In genomic region chr4:13536324-13537220, GRCm38 (mm10) we compare ENCODE assay signal across 19 mouse cellular contexts.
A peak's percentile ranks its signal among the peaks of the same experiment; 100 is the strongest.
DNase-seq lines count a peak whose midpoint lies in the region; ATAC-seq lines count a peak whose summit lies in the region.
"Had no signal": no experiment of that assay in that cellular context is flagged by ENCODE, and none has a peak within 500 bp of the region (broad histone marks: within the 10 kb centered on the region; RNA-seq: fewer than 3 reads in every experiment).

No protein-coding gene starts in this region.

- H3K27ac ChIP-seq in hindbrain, embryonic 11.5 days (ENCODE audit: low read depth, low read length) = no peak overlapping the region
- H3K27ac ChIP-seq in hindbrain, embryonic 10.5 days = no peak overlapping the region
- peak overlapping the region; percentile 53 for H3K27ac ChIP-seq in hindbrain, embryonic 13.5 days
- H3K27ac ChIP-seq: embryonic facial prominence, embryonic 13.5 days; heart, embryonic 10.5 days; liver, embryonic 14.5 days; neural tube, embryonic 12.5 days had no signal

- no peak overlapping the region for H3K4me2 ChIP-seq in hindbrain, embryonic 11.5 days (replicated peaks; ENCODE audit: low read depth, low read length)
- H3K4me2 ChIP-seq in hindbrain, embryonic 13.5 days = no peak overlapping the region
- H3K4me2 ChIP-seq: embryonic facial prominence, embryonic 13.5 days; neural tube, embryonic 12.5 days had no signal

- ATAC-seq in hindbrain, embryonic 11.5 days (ENCODE audit: low FRiP score) = peak; percentile 30; the same call in 1 of the 2 replicates
- peak; percentile 77 for ATAC-seq in hindbrain, embryonic 13.5 days (ENCODE audit: low FRiP score)
- ATAC-seq: intestine, embryonic 16.5 days had no signal

- no peak for DNase-seq in hindbrain, embryonic 11.5 days (ENCODE audit: low spot score)
- no peak for DNase-seq in hindbrain, embryonic 10.5 days (ENCODE audit: low spot score)
- DNase-seq in Muller cell, postnatal 12 days (ENCODE audit: inconsistent ontology term) = peak; percentile 71
- peak; percentile 4 to 14 for DNase-seq in layer of hippocampus, postnatal 36 days
- DNase-seq in cerebellum, postnatal 14 days = no peak
- DNase-seq in B cell, adult 2 months = no peak
- DNase-seq in gastrocnemius, postnatal 25 days = no peak
- DNase-seq: cerebellum, adult 11 months; gastrocnemius, postnatal 14 days; heart, postnatal 14 days; lung, postnatal 14 days; retina, postnatal 1 day; thymus, adult 2 months had no signal

- 75% methylated on average over 7 of the region's 7 CpGs for WGBS in hindbrain, embryonic 11.5 days
- 80% methylated on average over 7 of the region's 7 CpGs for WGBS in hindbrain, embryonic 10.5 days
- 37% methylated on average over 7 of the region's 7 CpGs for WGBS in hindbrain, embryonic 13.5 days

- H3K27me3 ChIP-seq in hindbrain, embryonic 11.5 days (ENCODE audit: control insufficient read depth, insufficient read depth, low read length) = no peaks in the 10 kb centered on the region
- H3K27me3 ChIP-seq in hindbrain, embryonic 10.5 days (ENCODE audit: insufficient read depth, poor library complexity, severe bottlenecking) = no peaks in the 10 kb centered on the region
- H3K27me3 ChIP-seq in hindbrain, embryonic 13.5 days = no peaks in the 10 kb centered on the region
- H3K27me3 ChIP-seq: neural tube, embryonic 12.5 days had no signal

- no peaks in the 10 kb centered on the region for H3K4me1 ChIP-seq in hindbrain, embryonic 11.5 days (replicated peaks; ENCODE audit: control insufficient read depth, insufficient read depth, low read length)
- H3K4me1 ChIP-seq in hindbrain, embryonic 10.5 days (replicated peaks) = no peaks in the 10 kb centered on the region
- peaks cover 13% of the 10 kb centered on the region for H3K4me1 ChIP-seq in hindbrain, embryonic 13.5 days (replicated peaks)
- H3K4me1 ChIP-seq: embryonic facial prominence, embryonic 13.5 days; heart, embryonic 10.5 days; neural tube, embryonic 12.5 days had no signal

- no peak overlapping the region for H3K4me3 ChIP-seq in hindbrain, embryonic 11.5 days (ENCODE audit: low read depth, low read length)
- no peak overlapping the region for H3K4me3 ChIP-seq in hindbrain, embryonic 10.5 days
- H3K4me3 ChIP-seq in hindbrain, embryonic 13.5 days = no peak overlapping the region
- H3K4me3 ChIP-seq: embryonic facial prominence, embryonic 13.5 days; heart, embryonic 10.5 days; neural tube, embryonic 12.5 days had no signal

- H3K36me3 ChIP-seq in hindbrain, embryonic 11.5 days (ENCODE audit: control insufficient read depth, insufficient read depth, low read length) = no peaks in the 10 kb centered on the region
- H3K36me3 ChIP-seq in hindbrain, embryonic 10.5 days = no peaks in the 10 kb centered on the region
- H3K36me3 ChIP-seq in hindbrain, embryonic 13.5 days = no peaks in the 10 kb centered on the region
- H3K36me3 ChIP-seq: embryonic facial prominence, embryonic 13.5 days; heart, embryonic 10.5 days; neural tube, embryonic 12.5 days had no signal

- no peak overlapping the region for H3K9ac ChIP-seq in hindbrain, embryonic 11.5 days (ENCODE audit: low read depth, low read length)
- no peak overlapping the region for H3K9ac ChIP-seq in hindbrain, embryonic 13.5 days
- H3K9ac ChIP-seq: embryonic facial prominence, embryonic 13.5 days; liver, embryonic 14.5 days; neural tube, embryonic 12.5 days had no signal

- no peaks in the 10 kb centered on the region for H3K9me3 ChIP-seq in hindbrain, embryonic 11.5 days (ENCODE audit: control insufficient read depth, low read length)
- H3K9me3 ChIP-seq in hindbrain, embryonic 10.5 days = no peaks in the 10 kb centered on the region
- H3K9me3 ChIP-seq in hindbrain, embryonic 13.5 days = no peaks in the 10 kb centered on the region
- H3K9me3 ChIP-seq: embryonic facial prominence, embryonic 13.5 days; heart, embryonic 10.5 days; neural tube, embryonic 12.5 days had no signal

Comparison
In these comparisons a context has a peak if more than half of its experiments do, and no peak if none do; other contexts are left out.
1. DNase-seq: peak in Muller cell, postnatal 12 days (single experiment) and layer of hippocampus, postnatal 36 days (2 of 2); none in hindbrain, embryonic 11.5 days (single experiment), hindbrain, embryonic 10.5 days (single experiment), cerebellum, postnatal 14 days (0 of 2), B cell, adult 2 months (0 of 2) and gastrocnemius, postnatal 25 days (single experiment).